Mouse (Mus musculus) forebrain, embryonic 10.5 days (tissue): ENCODE measurements around the gene Slc5a5. TPM values are rescaled to one million over a fixed set of nuclear protein-coding genes. Genes with fewer than 3 reads are reported as not detected.
A peak's percentile ranks its signal among the peaks of the same experiment; 100 is the strongest.

ENCODE experiments used
- microRNA counts: library from miRNA; unstranded; fragments of <30 nt; microRNA quantifications from one replicate; lab custom pipeline; 2017
- microRNA-seq: library from miRNA; unstranded; fragments of <30 nt; microRNA quantifications from one replicate; pipeline ENCODE4, GENCODE M21; 2017
- polyA plus RNA-seq: library from polyadenylated mRNA; unstranded; fragments of >200 nt; fragmentation: Nextera tagmentation; extraction: Ambion mirVana; gene quantifications from 2 replicates; pipeline ENCODE4 v1.2.1, GENCODE M21; 2016

The Slc5a5 gene
- polyA plus RNA-seq, 1 experiment from 2014 or later = 0.36 TPM

MicroRNA genes within 50 kb of the gene (microRNA counts, 519-probe panel; counts per million panel counts)
- 341 counts per million, percentile 65 among the panel's probes with 10 or more counts for microRNA mmu-miR-1969 (lab: Ali Mortazavi, UCI)

Small RNA genes lying within 50 kb of the gene (microRNA-seq; reads per million reads assigned to microRNA genes)
- gene Mir1969 (14.1 reads per million, percentile 25 among the genes with 10 or more reads in this experiment), gene Mir7067 (2.4 reads per million)

Other genes with a start within 250 kb of the Slc5a5 start
- gene Pgpep1, start 232.4 kb downstream of the Slc5a5 start, polyA plus RNA-seq = 40.5 and 49.3 TPM in 2 replicates
- 336 and 339 TPM in 2 replicates for gene Lsm4, start 219.5 kb downstream of the Slc5a5 start, polyA plus RNA-seq
- 49.6 and 50.9 TPM in 2 replicates for gene Jund, start 193.8 kb downstream of the Slc5a5 start, polyA plus RNA-seq
- 0.02 TPM in 1 of 2 replicates, not detected in the other for gene Iqcn, start 189.3 kb downstream of the Slc5a5 start, polyA plus RNA-seq
- gene Gm3336, start 174.2 kb downstream of the Slc5a5 start, polyA plus RNA-seq = not detected in 2 replicates
- 0.38 and 0.68 TPM in 2 replicates for gene Pde4c, start 169.0 kb downstream of the Slc5a5 start, polyA plus RNA-seq
- 10.5 and 12.2 TPM in 2 replicates for gene Rab3a, start 138.1 kb downstream of the Slc5a5 start, polyA plus RNA-seq
- 30.8 and 34.3 TPM in 2 replicates for gene Mpv17l2, start 131.8 kb downstream of the Slc5a5 start, polyA plus RNA-seq
- 67.1 and 69.2 TPM in 2 replicates for gene Pik3r2, start 116.0 kb downstream of the Slc5a5 start, polyA plus RNA-seq
- gene Mast3, start 87.7 kb downstream of the Slc5a5 start, polyA plus RNA-seq = 12.0 and 14.9 TPM in 2 replicates
- gene Il12rb1, start 84.3 kb downstream of the Slc5a5 start, polyA plus RNA-seq = 0.12 TPM in 1 of 2 replicates, not detected in the other
- gene Arrdc2, start 53.0 kb downstream of the Slc5a5 start, polyA plus RNA-seq = 4.8 and 5.7 TPM in 2 replicates
- gene Kcnn1, start 29.5 kb downstream of the Slc5a5 start, polyA plus RNA-seq = 4.7 and 5.9 TPM in 2 replicates
- 184 and 186 TPM in 2 replicates for gene Ccdc124, start 18.8 kb downstream of the Slc5a5 start, polyA plus RNA-seq
- gene Rpl18a, start 4.7 kb upstream of the Slc5a5 start, polyA plus RNA-seq = 3,478 and 3,689 TPM in 2 replicates
- gene Map1s, start 13.2 kb upstream of the Slc5a5 start, polyA plus RNA-seq = 69.1 and 69.3 TPM in 2 replicates